Mouse (Mus musculus) natural killer cell, adult 2 months (primary cell): ENCODE measurements around the gene Trpc4ap.
A peak's percentile ranks its signal among the peaks of the same experiment; 100 is the strongest.
"Not testable (repeated sequence)": the region's sequence is repeated elsewhere in the genome, so short reads cannot be mapped to it uniquely, and the experiment has no call there.

Experiments used
- DNase-seq, 2 experiments: peaks; one replicate each; pipeline ENCODE4 v3.0.0; 2022; ENCODE audit warnings: low spot score in 2 of 2

The Trpc4ap gene

GRCm38 (mm10) chr2:155691723-155692493 lies at the start of gene Trpc4ap:
Gene Trpc4ap, minus strand, starts transcription at chr2:155692384.
- peak; percentile 92 to 95 for DNase-seq

GRCm38 (mm10) chr2:155737803-155738202 lies 45.6 kb upstream of the Trpc4ap start:
- no peak for DNase-seq

GRCm38 (mm10) chr2:155736936-155737335 lies 44.8 kb upstream of the Trpc4ap start:
- no peak for DNase-seq

GRCm38 (mm10) chr2:155735766-155736165 lies 43.6 kb upstream of the Trpc4ap start, which contains the start of gene Gm17581:
Gene Gm17581, minus strand, starts transcription at chr2:155735866.
- not testable (repeated sequence) for DNase-seq

- DNase-seq, result no peak
These were observed 42.9 kb upstream of the Trpc4ap start for GRCm38 (mm10) chr2:155735080-155735479.

GRCm38 (mm10) chr2:155729158-155729645 lies 37.0 kb upstream of the Trpc4ap start, which contains the start of gene Edem2:
Gene Edem2, minus strand, starts transcription at chr2:155729475.
- DNase-seq, result peak; percentile 92

GRCm38 (mm10) chr2:155728742-155729141 lies 36.6 kb upstream of the Trpc4ap start:
- DNase-seq, result no peak

GRCm38 (mm10) chr2:155727764-155728395 lies 35.7 kb upstream of the Trpc4ap start:
- DNase-seq, result no peak

- DNase-seq, result no peak
These were observed 34.1 kb upstream of the Trpc4ap start for GRCm38 (mm10) chr2:155726302-155726701.

GRCm38 (mm10) chr2:155724526-155724925 lies 32.3 kb upstream of the Trpc4ap start:
- DNase-seq, result no peak

GRCm38 (mm10) chr2:155724036-155724435 lies 31.9 kb upstream of the Trpc4ap start:
- no peak for DNase-seq

GRCm38 (mm10) chr2:155720585-155720984 lies 28.4 kb upstream of the Trpc4ap start:
- DNase-seq, result no peak

GRCm38 (mm10) chr2:155717082-155717990 lies 25.2 kb upstream of the Trpc4ap start:
- DNase-seq, result no peak

GRCm38 (mm10) chr2:155710557-155710956 lies 18.4 kb upstream of the Trpc4ap start:
- DNase-seq, result no peak

- no peak for DNase-seq
These were observed 15.1 kb upstream of the Trpc4ap start for GRCm38 (mm10) chr2:155707251-155707650.

- DNase-seq, result no peak
These were observed 11.4 kb upstream of the Trpc4ap start for GRCm38 (mm10) chr2:155703630-155704029.

GRCm38 (mm10) chr2:155701399-155701919 lies 9.3 kb upstream of the Trpc4ap start:
- DNase-seq, result no peak

GRCm38 (mm10) chr2:155698443-155698842 lies 6.3 kb upstream of the Trpc4ap start:
- DNase-seq, result not testable (repeated sequence)

GRCm38 (mm10) chr2:155696851-155697250 lies 4.7 kb upstream of the Trpc4ap start:
- no peak for DNase-seq

GRCm38 (mm10) chr2:155696091-155696558 lies 3.9 kb upstream of the Trpc4ap start:
- DNase-seq, result peak; percentile 80 to 86

- DNase-seq, result no peak
These were observed 3.1 kb upstream of the Trpc4ap start for GRCm38 (mm10) chr2:155695316-155695715.
